Mouse (Mus musculus) left cerebral cortex, adult 9 months (tissue): ENCODE measurements around the gene Oaz3.

Source experiments
- DNase-seq, 2 experiments: peaks; one replicate each; pipeline ENCODE4 v3.0.0; 2022; ENCODE audit warnings: low spot score in 2 of 2

The Oaz3 gene

GRCm38 (mm10) chr3:94457055-94457454, 13.3 kb upstream of the Oaz3 start:
- DNase-seq = no peak

- DNase-seq = peak in 1 of 2 experiments; percentile 89
These were observed 12.8 kb upstream of the Oaz3 start for GRCm38 (mm10) chr3:94456529-94457000.

- no peak for DNase-seq
These were observed 5.7 kb upstream of the Oaz3 start for GRCm38 (mm10) chr3:94449377-94449776.

DNA sequence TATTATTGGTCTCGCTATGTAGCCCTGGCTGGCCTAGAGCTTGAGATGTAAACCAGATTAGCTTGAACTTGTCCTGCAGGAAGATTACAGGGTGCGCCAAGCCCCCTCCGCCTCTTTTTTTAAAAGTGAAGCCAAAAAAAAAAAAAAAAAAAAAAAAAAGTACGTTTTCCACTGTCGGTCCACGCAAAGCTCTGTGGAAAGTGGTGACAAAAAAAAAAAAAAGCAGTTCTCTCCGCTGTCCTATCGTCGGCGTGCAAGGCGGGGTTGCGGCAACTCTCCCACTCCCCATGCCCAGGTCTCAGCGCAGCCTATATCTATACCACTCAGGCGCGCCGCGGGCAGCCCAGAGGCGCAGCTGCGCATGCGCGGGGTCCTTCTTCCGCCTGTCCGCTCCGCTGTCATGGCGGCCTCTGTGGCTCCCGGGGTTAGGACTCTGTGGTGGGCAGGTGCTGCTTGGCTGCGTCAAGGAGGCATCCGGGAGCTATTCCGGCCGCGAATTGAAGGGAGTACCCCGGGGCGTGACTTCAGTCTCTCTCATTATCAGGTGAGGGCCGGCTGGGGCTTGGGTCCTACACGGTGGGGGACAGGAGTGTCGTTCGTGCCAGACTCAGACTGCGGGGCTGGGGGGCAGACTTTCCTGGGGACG, 641 bp downstream of the Oaz3 start, which contains the start of gene Mrpl9:
Gene Mrpl9, plus strand, starts transcription at position 368 of the 646 bp plus-strand sequence.
- DNase-seq = peak; percentile 69 to 94

DNA sequence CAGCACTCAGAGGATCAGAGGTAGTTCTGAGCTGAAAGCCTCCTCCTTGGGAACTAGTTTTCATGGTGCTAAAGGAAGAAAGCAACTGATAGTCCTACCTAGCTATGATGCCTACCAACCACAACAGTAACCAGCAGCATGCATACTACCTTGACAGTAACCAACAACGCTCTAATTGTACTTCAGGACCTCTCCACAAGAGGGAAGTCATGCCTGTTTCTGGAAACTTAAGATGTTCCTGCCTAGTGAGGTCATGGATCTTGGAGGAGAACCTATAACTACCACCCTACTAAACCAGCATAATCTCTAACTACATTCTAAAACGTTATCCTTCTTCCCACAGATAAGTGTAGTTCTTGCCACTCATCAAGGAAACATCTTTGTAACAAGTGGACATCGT, 2.5 kb downstream of the Oaz3 start:
- no peak for DNase-seq

DNA sequence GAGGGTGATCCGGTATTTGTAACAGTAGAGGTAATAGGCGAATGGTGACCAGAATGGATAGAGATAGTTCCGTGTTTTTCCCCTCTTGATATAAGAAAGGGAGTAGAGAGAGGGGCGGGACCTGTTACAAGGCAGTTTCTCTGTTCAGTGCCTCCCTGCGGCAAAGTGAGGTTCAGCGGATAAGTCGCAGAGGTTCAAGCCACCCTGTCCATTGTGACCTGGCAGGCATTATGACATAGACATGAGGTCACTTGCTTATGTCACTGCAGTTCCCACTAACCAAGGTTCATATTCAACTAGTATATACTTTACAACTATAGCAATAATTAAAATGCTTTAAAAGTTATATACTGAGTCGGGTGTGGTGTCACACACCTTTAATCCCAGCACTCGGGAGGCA, 7.3 kb downstream of the Oaz3 start:
- no peak for DNase-seq

- DNase-seq = no peak
These were observed 9.4 kb downstream of the Oaz3 start for GRCm38 (mm10) chr3:94434305-94434704.

- DNase-seq = no peak
These were observed 12.7 kb downstream of the Oaz3 start for GRCm38 (mm10) chr3:94430980-94431379.

DNA sequence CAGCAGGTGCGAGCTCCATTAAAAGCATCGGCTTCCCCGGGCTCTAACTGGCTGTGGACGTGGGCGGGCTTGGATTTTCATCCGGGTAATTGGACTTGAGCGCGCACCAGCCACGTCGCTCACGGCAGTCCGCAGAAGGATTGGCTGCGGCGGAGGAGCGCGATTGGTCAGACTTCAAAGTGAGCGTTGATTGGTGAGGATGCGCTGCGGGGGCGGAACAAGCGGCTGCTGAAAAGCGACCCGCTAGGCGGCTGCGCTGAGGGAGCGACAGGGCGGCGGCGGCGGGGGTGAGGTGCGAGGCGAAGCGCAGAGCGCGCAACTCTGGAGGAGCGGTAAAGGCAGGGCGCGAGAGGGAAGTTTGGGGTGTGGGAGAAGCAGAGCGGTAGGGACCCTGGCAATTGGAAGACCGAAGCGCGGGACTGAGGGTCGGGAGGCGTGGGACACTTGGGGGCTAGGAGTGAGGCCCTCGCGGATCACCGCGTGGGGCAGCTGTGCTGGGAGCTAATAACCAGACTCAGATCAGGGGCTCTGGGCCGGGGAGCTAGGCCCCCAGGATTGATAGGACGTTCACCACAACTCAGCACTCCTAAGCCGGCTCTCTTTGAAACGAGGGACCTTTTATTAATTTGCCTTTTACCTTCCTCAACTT, 30.6 kb downstream of the Oaz3 start, which contains the start of gene Tdrkh:
Gene Tdrkh, plus strand, starts transcription at position 243 of the 649 bp plus-strand sequence.
- peak; percentile 97 to 99 for DNase-seq

- DNase-seq = no peak
These were observed 31.2 kb downstream of the Oaz3 start for GRCm38 (mm10) chr3:94412530-94412929.

GRCm38 (mm10) chr3:94405561-94405960, 38.2 kb downstream of the Oaz3 start:
- no peak for DNase-seq

DNA sequence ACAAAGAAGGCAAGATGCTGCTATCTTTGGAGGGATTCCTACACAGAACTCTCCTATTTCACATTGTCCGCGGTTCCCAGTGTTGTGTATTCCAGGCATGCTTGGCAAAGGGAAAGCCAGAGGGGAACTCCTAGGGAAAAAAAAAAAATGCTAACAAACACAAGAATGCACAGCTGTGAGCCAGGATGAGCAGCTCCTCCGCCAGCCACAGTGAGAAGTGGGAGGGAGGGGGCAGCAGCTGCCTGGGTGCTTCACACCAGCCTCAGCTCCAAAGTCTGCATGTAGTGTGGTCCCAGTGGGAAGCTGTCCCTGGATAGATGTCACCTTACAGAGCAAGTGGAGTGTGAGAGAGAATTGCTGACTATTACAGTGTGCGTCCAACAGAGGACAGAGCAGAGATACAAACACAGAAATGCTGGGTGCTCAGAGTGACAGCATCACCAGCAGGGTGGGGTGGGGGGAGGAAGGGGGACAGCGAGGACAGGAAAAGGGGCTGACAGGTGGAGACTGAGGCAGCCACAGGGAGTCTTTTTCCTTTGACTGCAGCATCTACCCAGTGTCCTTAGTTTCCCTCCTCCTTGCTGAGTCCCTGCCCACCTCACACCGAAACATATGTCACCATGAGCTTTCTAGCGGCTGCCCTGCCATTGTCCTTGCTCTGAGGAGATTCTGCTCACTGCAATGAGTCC, 39.2 kb downstream of the Oaz3 start:
- peak; percentile 55 to 64 for DNase-seq

GRCm38 (mm10) chr3:94402451-94402850, 41.3 kb downstream of the Oaz3 start:
- no peak for DNase-seq

- no peak for DNase-seq
These were observed 43.9 kb downstream of the Oaz3 start for GRCm38 (mm10) chr3:94399663-94400310.

DNA sequence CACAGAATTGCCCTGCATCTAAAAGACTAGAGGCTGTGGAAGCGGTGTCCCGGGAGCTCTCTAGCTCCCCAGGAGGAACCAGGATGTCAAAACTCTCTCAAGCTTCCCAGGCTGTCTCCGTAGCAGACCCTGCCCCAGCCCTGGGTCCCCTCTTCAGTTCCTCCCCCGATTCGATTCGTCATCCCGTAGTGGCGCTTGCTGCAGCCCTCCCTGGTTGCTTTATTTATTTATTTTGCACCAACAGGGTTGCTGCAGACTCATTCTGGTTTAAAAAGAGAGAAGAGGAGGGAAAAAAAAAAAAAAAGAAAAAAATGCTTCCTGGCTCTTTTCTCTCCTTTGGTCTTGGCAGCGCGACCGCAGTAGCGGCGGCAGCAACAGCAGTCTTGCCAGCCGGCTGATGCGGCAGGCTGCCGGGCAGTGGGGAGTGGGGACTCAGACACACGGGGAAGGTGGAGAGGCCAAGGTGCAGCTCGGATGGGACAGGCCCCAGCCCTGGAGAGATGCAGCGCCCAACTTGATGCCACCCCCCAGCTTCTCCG, 44.7 kb downstream of the Oaz3 start:
- DNase-seq = no peak

DNA sequence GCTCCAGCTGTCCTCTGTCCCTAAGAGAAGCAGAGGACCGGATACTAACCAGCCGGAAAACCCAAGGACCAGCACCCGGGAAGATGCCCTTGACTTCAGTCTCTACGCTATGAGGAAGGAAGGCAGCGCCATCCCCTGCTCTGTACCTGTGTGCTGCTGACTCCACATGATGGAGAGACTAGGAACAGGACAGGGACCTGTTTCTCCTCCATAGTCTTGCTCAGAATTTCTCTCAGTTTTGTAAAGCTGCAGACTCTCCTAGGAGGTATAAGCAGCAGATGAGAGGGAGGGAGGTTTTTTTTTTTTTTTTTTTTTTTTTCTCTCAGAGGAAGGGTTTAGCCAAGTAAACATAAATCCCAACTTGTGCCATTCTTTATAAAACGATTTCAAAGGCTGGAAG, 45.5 kb downstream of the Oaz3 start, which contains the start of gene Lingo4:
Gene Lingo4, plus strand, starts transcription at position 301 of the 400 bp plus-strand sequence.
- DNase-seq = no peak

DNA sequence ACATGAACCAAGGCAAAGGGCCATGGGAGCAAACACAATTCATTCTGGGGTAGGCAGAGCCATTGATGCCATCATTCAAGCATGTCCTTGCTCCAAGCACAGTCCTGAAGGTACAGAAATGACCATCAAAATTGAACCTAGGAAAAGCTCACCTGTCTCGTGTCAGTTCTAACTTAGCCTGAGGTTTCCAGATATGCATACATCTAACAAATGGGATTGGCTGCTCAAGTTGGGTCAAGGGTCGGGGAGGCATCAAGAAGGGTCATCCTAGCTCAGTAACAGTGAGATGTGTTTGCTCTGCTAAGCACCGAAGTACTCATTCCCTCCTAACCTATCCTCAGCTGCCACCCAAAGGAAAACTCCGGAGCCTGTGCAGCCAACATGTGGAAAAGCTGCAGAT, 46.9 kb downstream of the Oaz3 start:
- DNase-seq = no peak

- no peak for DNase-seq
These were observed 47.4 kb downstream of the Oaz3 start for GRCm38 (mm10) chr3:94396336-94396735.

- DNase-seq = no peak
These were observed 50.7 kb downstream of the Oaz3 start for GRCm38 (mm10) chr3:94393049-94393448.

DNA sequence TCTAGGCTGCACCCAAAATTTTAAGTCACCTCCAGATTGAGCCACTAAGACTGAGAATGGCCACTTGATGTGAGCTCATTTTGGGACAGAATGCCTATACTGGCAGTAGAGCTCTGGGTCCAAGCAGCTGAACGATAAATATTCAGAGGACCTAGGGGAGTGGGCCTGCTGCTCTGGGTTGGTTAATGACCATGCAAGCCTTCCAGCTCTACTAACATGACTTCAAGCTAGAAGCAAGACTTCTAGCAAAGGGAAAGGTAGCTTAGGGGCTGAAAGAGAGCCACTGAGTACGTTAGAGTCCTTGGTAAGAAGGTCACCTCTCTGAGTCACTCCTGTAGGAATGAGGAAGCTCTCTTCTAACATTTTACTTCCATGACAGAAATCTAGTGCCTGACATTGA, 51.6 kb downstream of the Oaz3 start:
- no peak for DNase-seq

- DNase-seq = no peak
These were observed 52.7 kb downstream of the Oaz3 start for GRCm38 (mm10) chr3:94391001-94391400.

- DNase-seq = no peak
These were observed 54.3 kb downstream of the Oaz3 start for GRCm38 (mm10) chr3:94389420-94389819.
